Mouse (Mus musculus): ENCODE results near the gene Mtmr12. TPM values are rescaled to one million over a fixed set of nuclear protein-coding genes. Genes with fewer than 3 reads are reported as not detected.
A peak's percentile ranks its signal among the peaks of the same experiment; 100 is the strongest.

Mtmr12 gene
- total and polyA plus RNA-seq, 3 experiments = 14.3 to 38.2 TPM; not detected in 1

- Histone ChIP-seq H3K79me2 (ENCODE audit: control insufficient read depth, insufficient read depth, low read length, poor library complexity) (peaks cover 42% of the 10 kb centered on the region), H3K27me3 (ENCODE audit: control insufficient read depth in 1 of 2, insufficient read depth in 2 of 2, low read length in 2 of 2) (no peaks in the 10 kb centered on the region), H3K4me3 (ENCODE audit: control insufficient read depth in 1 of 2, insufficient read depth in 1 of 2, low read depth in 2 of 2, low read length in 2 of 2) (peak overlapping the region; percentile 79 to 94), H3K4me1 (ENCODE audit: control insufficient read depth in 1 of 2, insufficient read depth in 2 of 2, low read length in 2 of 2) (peaks cover 16 to 32% of the 10 kb centered on the region in 2 experiments), H3K9me3 (replicated peaks; ENCODE audit: insufficient read depth, low read length) (no peaks in the 10 kb centered on the region), H3K9ac (ENCODE audit: control insufficient read depth, low read depth, low read length, poor library complexity, severe bottlenecking) (peak overlapping the region; percentile 78), H3K27ac (ENCODE audit: control insufficient read depth, low read depth, low read length) (0 out of 2 replicates have a peak overlapping the region, but pooled peaks have one; percentile 7), H3K36me3 (ENCODE audit: control insufficient read depth in 1 of 2, insufficient read depth in 2 of 2, low read length in 2 of 2) (peaks cover 8 to 42% of the 10 kb centered on the region in 2 experiments)
- DNase-seq (ENCODE audit: low read depth, low spot score) = no peak
- peak; percentile 86 for TF ChIP-seq ZNF384 (IDR thresholded peaks at IDR 0.05; ENCODE audit: low read depth, low read length)
- TF ChIP-seq NELFE (IDR thresholded peaks at IDR 0.05; ENCODE audit: low read depth, low read length) = no peak
- TF ChIP-seq NRF1 (IDR thresholded peaks at IDR 0.05; ENCODE audit: insufficient read depth, low read depth, low read length, poor library complexity, severe bottlenecking) = no peak
Observed at GRCm38 (mm10) chr15:12320441-12321090, 115.7 kb downstream of the Mtmr12 start.

DNA sequence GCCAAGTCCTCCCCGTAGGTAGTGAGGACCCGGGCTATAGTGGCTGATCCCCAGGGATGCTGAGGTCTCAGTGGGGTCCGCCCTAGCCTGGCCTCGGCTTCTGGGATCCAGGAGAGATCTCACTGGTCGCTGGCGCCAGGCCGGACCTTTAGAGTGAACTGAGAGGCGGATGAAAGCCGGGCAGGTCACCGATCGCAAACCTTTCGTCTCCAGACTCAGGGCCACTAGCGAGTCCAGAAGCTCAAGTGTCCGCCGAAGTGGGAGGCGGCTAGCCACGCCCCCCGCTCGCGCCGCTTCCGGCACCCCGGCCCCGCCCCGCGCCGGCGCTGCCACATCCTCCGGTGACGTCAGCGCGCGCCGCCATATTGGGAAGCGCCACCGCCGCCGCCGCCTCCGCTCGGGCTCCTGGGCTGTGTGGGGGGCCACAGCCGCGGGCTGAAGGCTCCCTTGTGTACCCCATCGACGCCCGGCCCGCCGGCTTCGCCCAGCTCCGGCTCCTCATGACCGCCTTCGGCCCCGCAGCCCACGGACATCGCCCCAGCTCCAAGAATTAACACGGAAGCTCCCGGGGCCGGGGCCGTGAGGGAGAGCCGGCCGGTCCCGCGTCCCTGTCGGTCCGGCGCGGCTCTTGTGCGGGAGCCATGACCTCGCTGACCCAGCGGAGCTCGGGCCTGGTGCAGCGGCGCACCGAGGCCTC, 116.4 kb downstream of the Mtmr12 start, which contains the start of gene Golph3:
TSS of gene Golph3 (plus strand) at position 360 of the 697 bp plus-strand sequence.
- Histone ChIP-seq H3K27me3 (ENCODE audit: control insufficient read depth in 1 of 2, insufficient read depth in 2 of 2, low read length in 2 of 2) (no peaks in the 10 kb centered on the region), H3K27ac (ENCODE audit: control insufficient read depth, low read depth, low read length) (peak within 1 kb of the TSS; percentile 87), H3K9me3 (replicated peaks; ENCODE audit: insufficient read depth, low read length) (no peaks in the 10 kb centered on the region), H3K79me2 (ENCODE audit: control insufficient read depth, insufficient read depth, low read length, poor library complexity) (peaks cover 49% of the 10 kb centered on the region), H3K4me1 (ENCODE audit: control insufficient read depth in 1 of 2, insufficient read depth in 2 of 2, low read length in 2 of 2) (peaks cover 11 to 38% of the 10 kb centered on the region in 2 experiments), H3K36me3 (ENCODE audit: control insufficient read depth in 1 of 2, insufficient read depth in 2 of 2, low read length in 2 of 2) (peaks cover 8 to 44% of the 10 kb centered on the region in 2 experiments), H3K4me3 (ENCODE audit: control insufficient read depth in 1 of 2, insufficient read depth in 1 of 2, low read depth in 2 of 2, low read length in 2 of 2) (peak within 1 kb of the TSS; percentile 94), H3K9ac (ENCODE audit: control insufficient read depth, low read depth, low read length, poor library complexity, severe bottlenecking) (peak within 1 kb of the TSS; percentile 89)
- peak; percentile 95 for DNase-seq (ENCODE audit: low read depth, low spot score)
- TF ChIP-seq MYC (IDR thresholded peaks at IDR 0.05; ENCODE audit: low read depth, low read length) (no peak), GABPA (IDR thresholded peaks at IDR 0.05; ENCODE audit: low read depth, low read length) (no peak), E2F4 (IDR thresholded peaks at IDR 0.05; ENCODE audit: borderline replicate concordance, low read depth, low read length) (no peak), TAL1 (IDR thresholded peaks at IDR 0.05; ENCODE audit: low read length) (no peak), MXI1 (IDR thresholded peaks at IDR 0.05; ENCODE audit: low read depth, low read length) (no peak), MYB (IDR thresholded peaks at IDR 0.05; ENCODE audit: low read depth, low read length) (no peak), NELFE (IDR thresholded peaks at IDR 0.05; ENCODE audit: low read depth, low read length) (peak; percentile 83), POLR2AphosphoS2 (IDR thresholded peaks at IDR 0.05; ENCODE audit: low read length) (peak; percentile 84), ZNF384 (IDR thresholded peaks at IDR 0.05; ENCODE audit: low read depth, low read length) (no peak), MAX (IDR thresholded peaks at IDR 0.05; ENCODE audit: low read length) (no peak), MAFK (IDR thresholded peaks at IDR 0.05; ENCODE audit: borderline replicate concordance, low read depth, low read length) (no peak), RAD21 (IDR thresholded peaks at IDR 0.05; ENCODE audit: low read depth, low read length) (no peak), CTCF (IDR thresholded peaks at IDR 0.05 in 2 of 3, conservative IDR thresholded peaks at IDR 0.05 in 1 of 3; ENCODE audit: control insufficient read depth in 1 of 3, insufficient read depth in 1 of 3, low read depth in 2 of 3, low read length in 3 of 3, poor library complexity in 1 of 3, severe bottlenecking in 1 of 3) (no peak), HCFC1 (IDR thresholded peaks at IDR 0.05; ENCODE audit: low read depth, low read length) (peak; percentile 76), SIN3A (IDR thresholded peaks at IDR 0.05; ENCODE audit: low read length) (peak; percentile 86), POLR2AphosphoS5 (IDR thresholded peaks at IDR 0.05; ENCODE audit: borderline replicate concordance, low read depth, low read length) (no peak), SMC3 (IDR thresholded peaks at IDR 0.05; ENCODE audit: low read depth, low read length) (no peak), TBP (IDR thresholded peaks at IDR 0.05; ENCODE audit: low read depth, low read length) (peak; percentile 15; the same call in 1 of the 2 replicates), TCF12 (IDR thresholded peaks at IDR 0.05; ENCODE audit: low read depth, low read length) (peak; percentile 37; the same call in 1 of the 2 replicates), CHD1 (IDR thresholded peaks at IDR 0.05; ENCODE audit: low read depth, low read length) (no peak), UBTF (IDR thresholded peaks at IDR 0.05; ENCODE audit: borderline replicate concordance, insufficient read depth, low read depth, low read length) (no peak), MEF2A (IDR thresholded peaks at IDR 0.05; ENCODE audit: extremely low read depth, insufficient replicate concordance, low read depth, low read length, poor library complexity, severe bottlenecking) (0 out of 2 replicates have a peak, but pooled peaks have one; percentile 28), USF1 (IDR thresholded peaks at IDR 0.05; ENCODE audit: low read depth, low read length) (no peak), KAT2A (conservative IDR thresholded peaks at IDR 0.05; ENCODE audit: low read depth, low read length) (no peak; the same call in 1 of the 2 replicates), ETS1 (IDR thresholded peaks at IDR 0.05; ENCODE audit: low read depth, low read length) (peak; percentile 49; the same call in 1 of the 2 replicates), NRF1 (IDR thresholded peaks at IDR 0.05; ENCODE audit: insufficient read depth, low read depth, low read length, poor library complexity, severe bottlenecking) (peak; percentile 63), ZC3H11A (IDR thresholded peaks at IDR 0.05; ENCODE audit: low read depth, low read length) (no peak), ELF1 (IDR thresholded peaks at IDR 0.05; ENCODE audit: low read depth, low read length) (peak; percentile 85)

Data from MEL (cell line).